Mouse (Mus musculus): ENCODE measurements around the gene Rbbp5. TPM values are rescaled to one million over a fixed set of nuclear protein-coding genes. Genes with fewer than 3 reads are reported as not detected.
A peak's percentile ranks its signal among the peaks of the same experiment; 100 is the strongest.

The Rbbp5 gene
- total RNA-seq, 2 experiments from 2014 or later: 59.0 to 62.8 TPM

GRCm38 (mm10) chr1:132537736-132538135, 60.6 kb downstream of the Rbbp5 start:
- DNase-seq (ENCODE audit: extremely low spot score in 1 of 2, low spot score in 1 of 2): no peak

GRCm38 (mm10) chr1:132540701-132541100, 63.5 kb downstream of the Rbbp5 start:
- no peak for DNase-seq (ENCODE audit: extremely low spot score in 1 of 2, low spot score in 1 of 2)

GRCm38 (mm10) chr1:132541171-132541823, 64.1 kb downstream of the Rbbp5 start:
- DNase-seq (ENCODE audit: extremely low spot score in 1 of 2, low spot score in 1 of 2): no peak

- no peak for DNase-seq (ENCODE audit: extremely low spot score in 1 of 2, low spot score in 1 of 2)
Observed at GRCm38 (mm10) chr1:132541824-132542599, 64.8 kb downstream of the Rbbp5 start.

GRCm38 (mm10) chr1:132542762-132543306, 65.7 kb downstream of the Rbbp5 start, which contains the start of gene Cntn2:
TSS of gene Cntn2 (minus strand) at chr1:132543256.
- peak in 1 of 2 experiments; percentile 53 for DNase-seq (ENCODE audit: extremely low spot score in 1 of 2, low spot score in 1 of 2)

- DNase-seq (ENCODE audit: extremely low spot score in 1 of 2, low spot score in 1 of 2): no peak
Observed at GRCm38 (mm10) chr1:132543789-132544188, 66.6 kb downstream of the Rbbp5 start.

Other genes with a start within 250 kb of the Rbbp5 start
- gene Gm10188, start 247.6 kb upstream of the Rbbp5 start, total RNA-seq (2021): not detected
- gene Klhdc8a, start 178.7 kb upstream of the Rbbp5 start, total RNA-seq (2021): 1 to 10 TPM; 4.2 to 4.6 TPM
- under 1 TPM; 0.64 to 0.92 TPM for gene Nuak2, start 161.2 kb upstream of the Rbbp5 start, total RNA-seq (2021)
- 100 to 1,000 TPM; 232 to 246 TPM for gene Tmcc2, start 86.1 kb upstream of the Rbbp5 start, total RNA-seq (2021)
- 10 to 100 TPM; 47.4 to 49.5 TPM for gene Dstyk, start 59.8 kb upstream of the Rbbp5 start, total RNA-seq (2021)
- gene Tmem81, start 28.9 kb downstream of the Rbbp5 start, total RNA-seq (2021): 1 to 10 TPM; 5.3 to 6.2 TPM
- gene Cntn2, start 65.9 kb downstream of the Rbbp5 start, total RNA-seq (2021): 10 to 100 TPM; 69.3 to 69.6 TPM